Mouse (Mus musculus) CH12F3 (cell line): ENCODE data around the gene Sipa1l3.

Experiments used
- in situ Hi-C: fragments of 300-500 bp; cut with MboI; formaldehyde crosslinking; loops from 2 replicates; pipeline ENCODE4 v1.14.3; 2020; ENCODE audit warnings: low sequenced_read_pairs

Gene Sipa1l3

DNA sequence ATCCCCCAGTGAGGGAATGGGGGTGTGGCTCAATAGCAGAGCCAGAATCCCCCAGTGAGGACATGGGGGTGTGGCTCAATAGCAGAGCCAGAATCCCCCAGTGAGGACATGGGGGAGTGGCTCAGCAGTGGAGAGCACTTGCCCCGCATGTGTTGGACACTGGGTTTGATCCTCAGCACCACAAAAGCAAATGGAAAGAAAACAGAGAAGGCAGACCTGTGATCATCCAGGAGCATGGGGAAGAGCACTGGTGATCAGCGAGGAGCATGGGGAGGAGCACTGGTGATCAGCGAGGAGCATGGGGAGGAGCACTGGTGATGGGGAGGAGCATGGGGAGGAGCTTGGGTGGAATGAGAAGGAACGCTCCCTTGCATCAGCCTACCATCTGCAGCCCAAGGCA lies 98.6 kb downstream of the Sipa1l3 start:
- in situ Hi-C loops: no loop called here

DNA sequence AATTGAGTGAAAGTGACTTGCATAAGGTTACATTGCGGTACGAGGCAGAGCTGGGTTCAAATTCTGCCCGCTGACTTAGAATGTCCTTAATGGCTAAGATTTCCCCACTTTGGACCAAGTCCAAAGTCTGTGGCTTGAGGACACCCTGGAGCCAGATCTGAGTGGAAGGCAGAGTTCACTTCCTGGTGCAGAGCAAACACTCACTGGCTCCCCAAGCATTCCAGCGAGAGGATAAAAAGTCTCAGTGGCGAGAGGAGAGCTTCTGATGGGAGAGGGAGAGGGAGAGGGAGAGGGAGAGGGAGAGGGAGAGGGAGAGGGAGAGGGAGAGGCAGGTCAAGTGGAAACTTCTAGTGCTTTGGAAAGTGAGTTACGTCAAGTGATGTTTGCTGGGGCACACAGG lies 100.2 kb downstream of the Sipa1l3 start:
- in situ Hi-C loops: no loop called here

GRCm38 (mm10) chr7:29417332-29418069 lies 100.9 kb downstream of the Sipa1l3 start:
- in situ Hi-C loops: no loop called here

DNA sequence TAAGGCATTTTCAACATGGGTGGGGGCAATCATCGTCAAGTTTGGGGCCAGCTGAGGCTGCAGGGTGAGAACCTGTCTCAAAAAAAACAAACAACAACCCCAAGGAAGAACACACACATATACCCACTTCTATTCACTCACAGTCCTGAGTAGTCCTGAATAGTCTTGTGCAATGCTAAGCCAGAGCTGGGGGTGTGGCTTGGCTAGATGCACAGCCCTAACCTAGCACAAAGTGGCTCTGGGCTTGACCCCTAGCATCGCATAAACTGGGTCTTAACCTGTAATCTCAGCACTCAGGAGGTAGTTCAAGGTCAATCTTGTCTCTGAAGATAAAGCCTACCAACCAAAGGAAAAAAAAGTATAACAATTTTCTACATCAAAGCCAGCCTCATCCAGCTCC lies 101.5 kb downstream of the Sipa1l3 start:
- in situ Hi-C loops: no loop called here

GRCm38 (mm10) chr7:29411838-29412580 lies 106.4 kb downstream of the Sipa1l3 start:
- in situ Hi-C loops: no loop called here

DNA sequence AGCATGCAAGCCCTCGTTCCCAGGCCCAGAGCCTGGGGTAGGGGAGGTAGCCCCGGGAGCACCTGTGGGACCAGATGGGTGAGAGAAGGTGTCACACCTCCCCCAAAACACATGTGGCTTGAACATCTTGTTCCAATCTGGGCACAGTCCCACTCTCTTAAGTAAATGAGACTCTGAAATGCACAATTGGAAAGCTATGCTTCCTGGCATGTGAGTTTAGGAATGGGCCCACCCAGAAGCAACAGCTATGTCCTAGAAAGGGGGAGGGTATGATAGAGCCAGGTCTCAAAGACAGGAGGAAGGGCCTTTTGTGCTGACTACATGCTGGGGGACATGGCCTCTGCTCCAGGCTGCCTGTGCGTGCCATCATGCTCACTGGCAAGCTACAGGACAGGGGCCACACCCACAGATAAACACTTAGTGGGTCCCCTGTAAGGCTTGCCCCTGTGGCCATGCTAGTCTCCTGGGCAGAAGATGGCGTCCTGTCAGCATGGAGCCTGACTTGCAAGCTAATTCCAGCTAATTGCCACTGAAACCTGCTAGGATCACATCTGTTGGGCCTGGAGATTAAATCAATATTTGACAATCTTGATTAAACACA lies 107.1 kb downstream of the Sipa1l3 start:
- in situ Hi-C loops: no loop called here

DNA sequence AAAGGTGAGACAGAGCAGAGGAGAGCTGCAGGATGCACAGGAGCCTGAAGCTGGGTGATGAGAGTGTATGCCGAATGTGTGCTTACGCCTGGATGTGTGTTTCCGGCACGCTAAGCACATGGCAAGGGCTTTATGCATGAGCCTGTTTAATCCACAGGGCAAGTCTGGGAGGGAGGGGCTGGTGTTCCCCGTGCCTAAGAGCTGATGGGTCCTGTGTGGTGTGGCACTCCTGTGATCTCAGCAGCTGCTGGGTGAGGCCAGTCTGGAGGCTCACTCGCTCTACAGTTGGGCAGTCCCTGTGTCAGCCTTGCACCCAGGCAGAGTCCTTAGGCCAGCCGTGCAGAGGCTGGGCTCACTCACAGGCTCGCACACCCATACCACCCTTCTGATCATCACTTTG lies 108.0 kb downstream of the Sipa1l3 start:
- in situ Hi-C loops: no loop called here

DNA sequence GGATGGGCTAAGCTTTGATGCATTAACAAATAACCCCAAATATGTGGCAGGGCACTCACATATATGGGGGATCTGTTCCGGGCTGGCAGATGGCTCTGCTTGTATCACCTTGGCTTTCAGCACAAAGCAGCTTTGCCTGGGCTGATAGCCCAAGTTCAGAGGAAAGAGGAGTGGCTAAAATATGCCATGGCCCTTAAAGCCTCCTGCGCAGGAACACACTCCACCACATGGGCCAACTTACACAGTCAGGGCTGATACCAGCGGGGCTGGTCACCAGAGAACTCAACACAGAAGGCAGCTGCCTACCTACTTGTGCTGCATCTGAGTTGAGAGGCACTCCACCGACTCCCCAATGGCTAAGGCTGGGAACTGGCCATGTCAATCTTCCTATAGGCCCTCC lies 111.6 kb downstream of the Sipa1l3 start:
- in situ Hi-C loops: no loop called here

- in situ Hi-C loops: no loop called here
Measured at GRCm38 (mm10) chr7:29404126-29404525, 114.3 kb downstream of the Sipa1l3 start.

- in situ Hi-C loops: no loop called here
Measured at GRCm38 (mm10) chr7:29402015-29402414, 116.4 kb downstream of the Sipa1l3 start.

DNA sequence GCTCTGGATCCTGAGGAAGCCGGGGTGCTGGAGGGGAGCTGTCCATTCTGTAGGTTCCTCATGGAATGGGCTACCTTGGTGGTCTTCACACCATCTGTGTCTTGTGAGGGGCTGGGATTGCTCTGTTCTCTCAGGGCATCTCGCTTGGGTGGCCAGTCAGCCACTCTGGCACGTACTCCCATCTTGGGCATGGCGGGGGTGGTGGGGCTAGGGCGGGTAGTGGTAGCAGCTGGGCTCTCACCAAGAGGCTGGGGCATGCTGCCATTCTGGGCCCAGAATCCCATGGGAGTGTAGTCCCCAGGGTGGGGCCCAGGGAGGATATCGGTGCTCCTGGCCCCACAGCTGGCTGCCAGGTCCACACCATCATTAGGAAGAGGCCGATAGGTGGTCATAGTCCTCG lies 118.0 kb downstream of the Sipa1l3 start:
- in situ Hi-C loops: no loop called here

DNA sequence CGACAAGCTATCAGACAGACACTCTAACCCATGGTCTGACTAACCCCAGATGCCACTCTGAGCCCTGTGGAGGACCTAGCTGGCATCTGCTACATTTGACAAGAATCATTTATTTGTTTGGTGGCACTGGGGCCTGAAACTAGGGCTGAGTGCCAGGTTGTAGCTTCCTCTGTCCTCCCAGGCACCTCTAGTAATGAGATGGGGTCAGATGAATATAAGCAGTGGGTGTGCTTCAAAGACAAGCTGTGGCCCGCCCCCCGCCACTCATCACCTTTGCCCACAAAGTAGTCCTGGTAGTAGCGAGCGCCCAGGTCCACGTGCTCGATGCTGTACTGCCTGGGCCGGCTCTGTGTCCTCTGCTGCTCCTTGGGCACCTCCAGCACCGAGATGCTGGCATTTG lies 119.4 kb downstream of the Sipa1l3 start:
- in situ Hi-C loops: no loop called here

GRCm38 (mm10) chr7:29397486-29397885 lies 121.0 kb downstream of the Sipa1l3 start:
- in situ Hi-C loops: no loop called here

DNA sequence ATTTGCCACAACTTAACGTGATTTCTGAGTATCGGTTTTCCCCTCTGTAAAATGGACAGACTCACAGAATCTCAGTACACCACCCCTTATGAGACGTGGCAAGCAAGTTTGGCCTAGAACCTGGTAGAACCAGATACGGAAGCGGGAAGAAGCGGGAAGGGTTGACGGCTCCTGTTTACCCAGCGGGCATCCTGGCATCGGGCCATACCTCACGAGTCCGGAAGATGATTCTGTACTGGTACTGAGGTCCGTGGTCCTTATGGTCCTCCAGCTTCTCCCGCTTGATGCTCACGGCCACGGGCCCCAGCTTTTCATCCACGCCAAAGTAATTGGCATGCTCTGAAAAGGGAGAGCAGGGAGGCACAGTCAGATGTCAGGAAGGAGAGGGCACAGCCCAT lies 121.5 kb downstream of the Sipa1l3 start:
- in situ Hi-C loops: no loop called here

DNA sequence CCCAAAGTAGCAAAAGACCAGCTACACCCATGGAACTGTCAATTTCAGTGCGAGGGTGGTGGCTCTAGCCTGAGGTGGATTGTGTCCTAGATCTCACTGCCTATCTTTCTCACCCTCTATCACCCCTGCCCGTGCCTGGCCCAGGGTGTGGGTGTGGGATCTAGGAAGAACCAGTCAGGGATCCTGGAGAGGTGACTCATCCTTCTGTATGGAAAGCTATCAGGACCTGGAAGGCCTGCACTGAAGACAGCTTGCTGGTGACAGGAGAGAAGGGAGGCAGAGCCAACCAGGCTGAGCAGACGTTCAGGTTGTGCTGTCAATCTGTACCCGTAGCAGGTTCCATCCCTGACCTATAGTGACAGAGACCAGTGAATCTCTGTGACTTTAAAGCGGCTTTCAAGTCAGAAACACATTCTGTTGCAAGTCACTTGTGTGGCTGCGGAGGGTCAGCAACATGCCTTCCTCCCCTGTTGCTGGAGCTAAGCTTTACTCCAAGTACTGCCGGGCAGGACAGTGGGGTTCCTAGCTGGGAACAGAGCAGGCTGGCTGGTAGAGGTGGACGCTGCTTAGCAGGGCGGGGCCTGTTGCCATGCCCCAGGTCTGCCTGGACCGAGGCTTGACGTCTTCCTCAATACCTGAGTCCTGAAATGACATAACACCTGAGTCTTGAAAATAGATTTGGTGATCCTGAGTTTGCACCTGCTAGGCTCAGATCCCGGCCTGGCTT lies 122.1 kb downstream of the Sipa1l3 start:
- in situ Hi-C loops: no loop called here

- in situ Hi-C loops: no loop called here
Measured at GRCm38 (mm10) chr7:29395179-29395578, 123.3 kb downstream of the Sipa1l3 start.

GRCm38 (mm10) chr7:29393292-29393691 lies 125.1 kb downstream of the Sipa1l3 start:
- in situ Hi-C loops: no loop called here

DNA sequence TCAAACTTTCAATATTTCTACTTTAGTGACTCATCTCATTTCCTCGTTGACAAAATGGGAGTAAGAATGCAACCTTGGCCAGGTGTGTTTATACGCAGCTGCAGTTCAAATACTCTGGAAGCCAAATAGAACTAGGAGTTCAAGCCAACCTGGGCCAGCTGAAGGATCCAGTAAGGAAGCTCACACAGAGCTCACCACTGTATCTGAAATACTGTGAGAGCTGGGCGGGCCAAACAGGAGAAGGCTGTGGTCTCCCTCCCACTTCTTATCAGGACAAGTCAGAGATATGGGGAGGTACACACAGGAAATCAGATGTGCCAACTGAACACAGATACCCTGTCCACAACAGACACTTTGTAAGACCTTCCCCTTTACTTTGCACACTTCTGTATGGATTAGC lies 125.6 kb downstream of the Sipa1l3 start:
- in situ Hi-C loops: no loop called here

DNA sequence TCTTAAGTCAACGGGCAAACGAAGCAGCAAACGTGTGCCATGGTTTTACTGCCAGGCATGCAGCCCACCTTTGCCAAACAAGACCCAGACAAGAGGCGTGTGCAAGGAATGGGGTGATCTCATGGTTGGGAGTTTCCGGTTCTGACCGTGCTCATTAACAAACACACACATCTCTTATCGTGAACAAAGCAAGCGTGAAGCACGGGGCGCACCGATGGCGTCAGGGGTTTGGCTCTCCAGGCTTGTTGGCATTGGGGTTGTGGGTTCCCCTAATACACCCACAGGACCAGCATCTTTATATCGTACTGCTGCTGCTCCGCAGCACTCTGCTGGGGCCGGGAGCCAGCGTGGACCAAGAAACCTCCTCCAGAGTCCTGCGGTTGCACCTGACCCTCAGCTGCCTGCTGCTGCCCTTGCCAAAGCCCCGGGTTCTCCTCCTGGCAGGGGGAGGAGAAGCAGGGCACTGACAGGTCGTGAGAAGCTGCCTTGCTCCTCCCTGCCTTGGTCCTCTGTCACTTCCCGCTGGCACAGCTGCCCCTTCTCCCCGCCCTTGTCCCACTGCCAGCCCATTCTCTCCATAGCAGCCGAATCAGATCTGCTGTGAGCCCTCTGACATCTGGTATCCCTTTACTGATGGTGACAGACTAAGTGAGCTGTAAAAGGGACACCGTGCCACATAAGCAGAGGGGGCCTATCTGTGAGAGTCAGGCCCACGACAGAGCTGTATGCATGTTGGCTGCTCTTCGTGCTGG lies 126.5 kb downstream of the Sipa1l3 start:
- in situ Hi-C loops: no loop called here

DNA sequence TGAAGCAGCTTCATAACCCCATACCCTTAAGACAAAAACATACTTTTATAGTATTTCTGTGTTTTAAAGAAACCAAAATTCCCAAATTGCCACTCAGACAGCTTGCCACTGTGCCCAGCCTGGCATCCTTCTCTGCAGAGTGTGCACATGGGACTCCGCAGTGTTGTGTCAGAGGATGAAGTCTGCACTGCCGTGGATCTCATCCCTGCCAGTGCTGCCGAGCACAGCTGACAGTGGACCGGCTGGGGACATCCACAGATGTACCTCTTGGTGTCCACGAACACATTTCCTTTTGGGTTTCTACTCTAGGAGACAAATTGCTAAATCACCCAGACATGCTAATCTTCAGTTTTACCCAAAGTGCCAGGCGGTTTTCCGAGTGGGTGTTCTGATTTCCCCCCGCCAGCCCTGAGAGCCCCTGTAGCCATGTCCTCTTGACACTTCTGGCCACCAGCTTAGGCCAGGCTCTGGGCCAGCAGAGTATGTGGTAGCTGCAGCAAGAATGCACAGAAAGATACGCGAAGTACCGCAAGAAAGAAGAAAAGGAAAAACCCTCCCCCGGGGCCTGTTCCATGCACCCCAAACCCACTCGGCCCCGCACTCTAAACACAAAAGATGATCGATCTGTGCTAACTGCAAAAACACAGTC lies 127.2 kb downstream of the Sipa1l3 start:
- in situ Hi-C loops: no loop called here
